In the genomic region with DNA sequence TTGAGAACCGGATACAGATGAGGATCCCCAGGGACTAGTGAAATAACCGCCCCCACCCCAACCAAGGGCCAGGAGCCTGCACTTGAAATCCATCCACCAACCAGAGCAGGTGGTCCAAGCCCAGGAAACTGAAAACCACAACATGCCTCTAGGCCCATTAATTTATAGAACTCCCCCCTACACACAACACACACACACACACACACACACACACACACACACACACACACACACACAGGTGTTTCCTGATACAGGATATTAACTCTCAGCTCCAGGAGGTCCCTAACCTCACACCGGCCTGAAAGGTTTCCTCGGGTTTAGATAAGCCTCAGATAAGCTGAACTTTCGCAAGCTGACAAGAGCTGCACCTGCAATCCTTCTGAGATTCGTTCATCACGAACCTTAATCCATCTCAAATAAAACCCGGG, we compare ENCODE assay signal across 20 mouse cellular contexts.
DNase-seq lines count a peak whose midpoint lies in the region; ATAC-seq and TF ChIP-seq lines count a peak whose summit lies in the region.
"Had no signal": no experiment of that assay in that cellular context is flagged by ENCODE, and none has a peak within 500 bp of the region (broad histone marks: within the 10 kb centered on the region; RNA-seq: fewer than 3 reads in every experiment).

No protein-coding gene starts in this region.

- no peak overlapping the region for H3K4me2 ChIP-seq in heart, embryonic 16.5 days (ENCODE audit: low read depth, low read length)
- no peak overlapping the region for H3K4me2 ChIP-seq in liver, postnatal 0 days (ENCODE audit: low read depth, low read length)
- H3K4me2 ChIP-seq in liver, embryonic 11.5 days: no peak overlapping the region
- H3K4me2 ChIP-seq: embryonic facial prominence, embryonic 15.5 days; hindbrain, embryonic 14.5 days had no signal

- peak; percentile 69 for ATAC-seq in heart, embryonic 16.5 days (replicated peaks; ENCODE audit: extremely low read depth, insufficient read depth, low FRiP score)
- ATAC-seq in liver, postnatal 0 days: no peak
- ATAC-seq in liver, embryonic 11.5 days (replicated peaks; ENCODE audit: low FRiP score): no peak

- no peak for DNase-seq in heart, adult 9 months (ENCODE audit: low spot score in 2 of 2)
- peak; percentile 24 for DNase-seq in liver, postnatal 0 days
- no peak for DNase-seq in liver, embryonic 11.5 days (ENCODE audit: low spot score)
- DNase-seq in naive thymus-derived CD4-positive, alpha-beta T cell, adult 2 months (ENCODE audit: low read depth): peak; percentile 17
- DNase-seq in thymus, postnatal 36 days: peak; percentile 43 to 52
- DNase-seq in layer of hippocampus, adult 18-20 months (ENCODE audit: low spot score in 2 of 2): no peak
- DNase-seq in Muller cell, postnatal 12 days (ENCODE audit: inconsistent ontology term): no peak
- DNase-seq: adrenal gland, postnatal 36 days; cerebellum, adult 9-11 months; embryo, embryonic 11 days; gastrocnemius, postnatal 14 days; heart, postnatal 14 days; kidney, adult 11 months; lung, postnatal 36 days; right cerebral cortex, postnatal 25 days had no signal

- no peak for TF ChIP-seq EP300 in liver, postnatal 0 days (IDR thresholded peaks at IDR 0.05; ENCODE audit: low read depth)

- H3K9ac ChIP-seq in heart, embryonic 16.5 days (ENCODE audit: low read length): no peak overlapping the region
- no peak overlapping the region for H3K9ac ChIP-seq in liver, postnatal 0 days (replicated peaks)
- no peak overlapping the region for H3K9ac ChIP-seq in liver, embryonic 11.5 days (ENCODE audit: low read depth, low read length)
- H3K9ac ChIP-seq: embryonic facial prominence, embryonic 15.5 days; hindbrain, embryonic 14.5 days had no signal

- WGBS in heart, embryonic 16.5 days: 50% methylated on average over 8 of the region's 8 CpGs
- WGBS in liver, postnatal 0 days (ENCODE audit: insufficient replicate concordance): 30% methylated on average over 8 of the region's 8 CpGs
- 59% methylated on average over 8 of the region's 8 CpGs for WGBS in liver, embryonic 11.5 days

- H3K27me3 ChIP-seq in heart, embryonic 16.5 days (ENCODE audit: control insufficient read depth, insufficient read depth, low read length): no peaks in the 10 kb centered on the region
- no peaks in the 10 kb centered on the region for H3K27me3 ChIP-seq in liver, postnatal 0 days (ENCODE audit: insufficient read depth, low read length)
- no peaks in the 10 kb centered on the region for H3K27me3 ChIP-seq in liver, embryonic 11.5 days (replicated peaks; ENCODE audit: control insufficient read depth, insufficient read depth, low read length)
- H3K27me3 ChIP-seq: embryonic facial prominence, embryonic 15.5 days had no signal

- H3K27ac ChIP-seq in heart, embryonic 16.5 days (ENCODE audit: low read length): no peak overlapping the region
- no peak overlapping the region for H3K27ac ChIP-seq in liver, postnatal 0 days (ENCODE audit: low read depth)
- no peak overlapping the region for H3K27ac ChIP-seq in liver, embryonic 11.5 days (ENCODE audit: low read depth, low read length)
- H3K27ac ChIP-seq: embryonic facial prominence, embryonic 15.5 days; forebrain, embryonic 10.5 days; hindbrain, embryonic 14.5 days; layer of hippocampus, adult 2 months had no signal

- no peaks in the 10 kb centered on the region for H3K36me3 ChIP-seq in heart, embryonic 16.5 days (ENCODE audit: control insufficient read depth, insufficient read depth)
- H3K36me3 ChIP-seq in liver, postnatal 0 days (replicated peaks; ENCODE audit: insufficient read depth, low read length): no peaks in the 10 kb centered on the region
- no peaks in the 10 kb centered on the region for H3K36me3 ChIP-seq in liver, embryonic 11.5 days (ENCODE audit: control insufficient read depth, insufficient read depth, low read length)
- H3K36me3 ChIP-seq: embryonic facial prominence, embryonic 15.5 days; forebrain, embryonic 10.5 days had no signal

- H3K9me3 ChIP-seq in heart, embryonic 16.5 days (replicated peaks; ENCODE audit: control insufficient read depth, low read length): no peaks in the 10 kb centered on the region
- no peaks in the 10 kb centered on the region for H3K9me3 ChIP-seq in liver, postnatal 0 days (ENCODE audit: low read length)
- no peaks in the 10 kb centered on the region for H3K9me3 ChIP-seq in liver, embryonic 11.5 days (ENCODE audit: control insufficient read depth, low read length)
- H3K9me3 ChIP-seq: embryonic facial prominence, embryonic 15.5 days; forebrain, embryonic 10.5 days had no signal

- no peak overlapping the region for H3K4me3 ChIP-seq in heart, embryonic 16.5 days (ENCODE audit: low read length)
- H3K4me3 ChIP-seq in liver, postnatal 0 days (ENCODE audit: low read depth, low read length): no peak overlapping the region
- H3K4me3 ChIP-seq in liver, embryonic 11.5 days (ENCODE audit: low read depth, low read length): no peak overlapping the region
- H3K4me3 ChIP-seq: embryonic facial prominence, embryonic 15.5 days; forebrain, embryonic 10.5 days; layer of hippocampus, adult 2 months had no signal

- TF ChIP-seq CTCF in liver, postnatal 0 days (IDR thresholded peaks at IDR 0.05; ENCODE audit: low read depth): no peak

- H3K4me1 ChIP-seq in heart, embryonic 16.5 days (ENCODE audit: control insufficient read depth, insufficient read depth, low read length): 0 out of 2 replicates have a peak, but pooled peaks cover 4% of the 10 kb centered on the region
- peaks cover 10% of the 10 kb centered on the region for H3K4me1 ChIP-seq in liver, postnatal 0 days (ENCODE audit: insufficient read depth)
- H3K4me1 ChIP-seq in liver, embryonic 11.5 days (replicated peaks; ENCODE audit: control insufficient read depth, insufficient read depth, low read length): no peaks in the 10 kb centered on the region

Comparison
In these comparisons a context has a peak if more than half of its experiments do, and no peak if none do; other contexts are left out.
1. DNase-seq: peak in liver, postnatal 0 days (single experiment), naive thymus-derived CD4-positive, alpha-beta T cell, adult 2 months (single experiment) and thymus, postnatal 36 days (2 of 2); none in heart, adult 9 months (0 of 2), liver, embryonic 11.5 days (single experiment), layer of hippocampus, adult 18-20 months (0 of 2) and Muller cell, postnatal 12 days (single experiment).